Mouse (Mus musculus): ENCODE measurements at regions not wholly inside any gene's neighbourhood (a gene's known extent, or its start where the extent isn't known, plus 50 kb on each side); places are given as distances from the start of the nearest gene placed in this dataset.
A peak's percentile ranks its signal among the peaks of the same experiment; 100 is the strongest.

DNA sequence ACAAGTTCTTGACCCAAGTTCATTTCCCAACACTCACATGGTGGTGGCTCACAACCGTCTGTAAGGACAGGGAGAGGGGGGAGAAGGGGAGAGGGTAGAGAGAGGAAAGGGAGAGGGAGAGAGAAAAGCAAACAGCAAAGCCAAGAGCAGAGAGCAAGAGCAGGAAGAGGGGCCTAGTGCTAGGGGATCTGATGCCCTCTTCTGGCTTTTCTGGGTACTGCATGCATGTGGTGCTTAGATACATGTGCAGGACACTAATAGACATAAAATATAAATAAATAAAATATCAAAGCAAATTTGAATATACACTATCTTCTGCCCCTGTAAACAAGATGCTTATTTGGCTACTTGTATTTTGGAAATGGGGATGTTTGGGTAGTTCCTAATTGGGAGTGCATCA lies 91.2 kb downstream of the Rnf138rt1 start:
- peak; percentile 2 for DNase-seq (ENCODE audit: low read depth, low spot score)
